Mouse (Mus musculus): ENCODE data around the gene Cks2.
"Not testable (repeated sequence)": the region's sequence is repeated elsewhere in the genome, so short reads cannot be mapped to it uniquely, and the experiment has no call there.

Cks2 gene

DNA sequence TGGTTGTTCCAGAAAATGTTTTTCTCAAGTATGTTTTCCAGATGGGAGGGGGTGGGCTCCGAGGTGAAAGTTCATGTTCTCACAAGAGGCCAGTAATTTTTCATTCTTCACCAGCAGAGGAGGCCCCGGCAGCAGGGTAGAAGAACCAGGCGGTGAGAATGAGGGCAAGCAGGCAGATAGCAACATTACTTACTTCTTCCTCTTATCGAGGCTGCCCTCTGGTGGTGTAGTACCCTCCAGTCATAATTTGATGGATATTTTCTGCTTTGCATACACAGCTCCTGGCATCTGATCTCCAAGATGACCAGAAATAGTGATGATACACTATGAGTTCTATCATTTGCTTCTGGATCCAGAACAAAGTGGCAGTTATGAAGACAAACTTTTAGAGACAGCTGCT is 6.1 kb upstream of the Cks2 start:
- DNase-seq (ENCODE audit: low read depth): peak; percentile 11

DNA sequence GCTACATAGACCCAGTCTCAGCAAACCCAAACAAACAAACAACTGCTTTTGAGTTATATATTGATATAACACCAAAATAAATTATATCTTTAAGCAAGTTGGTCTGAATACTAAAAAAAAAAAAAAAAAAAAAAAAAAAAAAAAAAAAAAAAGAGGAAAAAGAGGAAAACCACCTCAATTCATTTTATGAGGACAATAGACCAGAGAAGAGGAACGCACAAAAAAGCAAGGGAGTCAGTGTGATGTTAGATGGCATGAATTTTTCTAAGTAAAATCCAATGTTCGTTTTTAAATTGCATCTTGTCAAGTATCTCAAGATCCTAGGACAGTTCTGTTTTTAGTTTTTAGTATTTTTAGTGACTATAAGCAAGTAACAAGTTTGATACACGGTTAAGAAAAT is 3.6 kb upstream of the Cks2 start:
- DNase-seq (ENCODE audit: low read depth): no peak

DNA sequence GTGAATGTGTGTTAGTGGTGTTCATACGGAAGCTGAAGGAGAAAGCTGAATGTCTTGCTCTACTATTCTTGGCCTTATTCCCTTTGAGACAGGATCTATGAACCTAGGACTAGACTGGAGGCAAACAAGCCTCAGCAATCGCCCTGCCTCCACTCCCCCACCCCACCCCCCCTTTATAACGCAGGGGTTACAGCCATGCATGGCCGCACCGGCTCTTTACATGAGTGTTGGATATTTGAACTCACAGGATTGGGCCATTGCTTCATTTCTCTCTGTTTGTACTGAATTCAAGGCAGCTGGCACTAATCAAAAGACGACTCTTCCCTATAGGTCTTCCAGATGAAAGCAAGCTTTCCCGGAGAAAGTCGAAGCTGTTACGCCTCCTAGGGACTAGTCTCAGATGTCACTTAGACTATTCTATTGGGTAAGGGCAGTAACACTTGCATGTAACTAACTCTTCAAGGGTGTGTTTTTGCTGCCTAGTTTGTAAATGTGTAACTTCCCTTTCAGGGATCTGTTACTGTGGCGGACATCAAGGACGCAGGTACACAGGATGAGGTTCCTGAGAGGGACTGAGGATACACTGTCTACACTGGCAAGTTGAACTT is 2.8 kb upstream of the Cks2 start:
- no peak for DNase-seq (ENCODE audit: low read depth)

DNA sequence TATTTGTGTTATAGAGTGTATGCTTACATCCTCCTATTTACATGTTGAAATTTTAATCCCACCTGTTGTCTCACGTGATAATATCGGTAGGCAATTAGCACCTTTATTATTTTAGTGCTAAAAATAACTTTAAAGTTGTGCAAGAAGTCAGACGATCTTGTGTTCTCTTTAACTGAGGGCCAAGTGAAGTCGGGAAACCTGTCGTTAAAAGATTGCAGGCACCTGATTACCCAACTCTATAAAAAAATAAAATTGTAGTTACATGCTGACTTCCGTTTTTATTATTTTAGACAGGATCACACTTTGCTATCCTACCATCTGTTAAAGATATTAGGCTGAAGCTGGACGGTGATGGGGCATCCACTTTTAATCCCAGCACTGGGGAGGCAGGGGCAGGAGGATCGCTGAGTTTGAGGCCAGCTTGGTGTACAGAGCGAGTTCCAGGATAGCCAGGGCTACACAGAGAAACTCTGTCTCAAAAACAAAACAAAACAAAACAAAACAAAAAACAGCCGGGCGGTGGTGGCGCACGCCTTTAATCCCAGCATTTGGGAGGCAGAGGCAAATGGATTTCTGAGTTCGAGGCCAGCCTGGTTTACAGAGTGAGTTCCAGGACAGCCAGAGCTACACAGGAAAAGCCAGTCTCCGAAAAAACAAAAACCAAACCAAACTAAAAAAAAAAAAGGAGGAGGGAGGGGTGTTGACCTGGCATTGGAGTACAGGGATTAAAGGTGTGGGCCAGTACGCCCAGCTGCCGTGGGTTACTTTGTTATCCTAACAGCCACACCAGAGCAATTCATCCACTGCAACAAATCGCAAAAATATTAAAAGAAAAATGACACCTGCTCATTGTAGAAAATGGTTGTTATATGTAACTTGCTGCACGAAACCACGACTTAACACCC is 856 bp upstream of the Cks2 start:
- DNase-seq (ENCODE audit: low read depth): no peak

DNA sequence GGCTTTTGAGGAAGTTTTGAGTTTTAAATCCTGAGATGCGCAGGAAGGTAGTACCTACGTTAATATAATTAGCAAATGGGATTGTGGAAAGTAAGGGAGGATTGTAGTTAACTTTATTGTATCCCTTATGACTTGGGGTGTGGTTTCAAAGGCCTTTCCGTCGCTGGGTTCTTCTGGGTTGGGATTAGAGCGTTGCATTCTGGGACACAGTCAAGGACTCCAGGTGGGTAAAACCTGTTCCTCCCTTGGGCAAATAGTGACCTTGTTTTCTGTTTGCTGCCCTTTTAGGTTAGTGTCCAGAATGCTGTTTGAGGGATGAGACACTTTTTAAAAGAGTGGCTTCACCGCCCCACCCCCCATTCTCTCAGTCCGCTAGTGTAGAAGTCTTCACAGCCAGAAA is 840 bp downstream of the Cks2 start:
- DNase-seq (ENCODE audit: low read depth): peak; percentile 23

DNA sequence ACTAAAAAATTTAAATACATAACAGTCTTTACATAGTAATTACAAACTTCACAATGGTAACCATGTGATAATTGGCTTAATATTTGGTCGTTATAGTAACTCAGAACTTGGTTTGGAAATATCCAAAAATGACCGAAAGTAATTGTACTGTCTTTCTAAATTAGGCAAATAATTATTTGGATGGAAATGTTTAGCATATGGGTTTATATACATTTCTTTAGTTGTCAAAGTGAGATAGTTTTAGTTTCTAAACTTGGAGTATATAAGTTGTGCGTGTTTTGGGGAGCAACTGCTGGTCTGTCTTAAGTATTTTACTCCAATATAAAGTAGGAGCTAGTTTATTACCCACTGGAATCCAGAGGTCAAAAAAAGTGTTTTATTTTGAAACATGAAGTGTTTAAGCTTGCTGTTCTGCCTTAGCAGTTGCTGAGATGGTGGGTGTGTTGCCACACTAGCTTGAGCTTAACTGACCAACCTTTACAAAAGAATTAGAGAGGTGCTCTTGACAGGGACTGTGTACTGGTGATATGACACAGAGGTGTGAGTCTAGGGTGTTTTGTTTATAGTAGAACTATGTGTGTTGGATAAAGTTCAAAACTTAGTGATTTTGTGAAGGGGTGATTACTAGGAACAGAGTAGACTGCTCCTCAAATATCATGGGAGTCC is 1.5 kb downstream of the Cks2 start:
- DNase-seq (ENCODE audit: low read depth): no peak

DNA sequence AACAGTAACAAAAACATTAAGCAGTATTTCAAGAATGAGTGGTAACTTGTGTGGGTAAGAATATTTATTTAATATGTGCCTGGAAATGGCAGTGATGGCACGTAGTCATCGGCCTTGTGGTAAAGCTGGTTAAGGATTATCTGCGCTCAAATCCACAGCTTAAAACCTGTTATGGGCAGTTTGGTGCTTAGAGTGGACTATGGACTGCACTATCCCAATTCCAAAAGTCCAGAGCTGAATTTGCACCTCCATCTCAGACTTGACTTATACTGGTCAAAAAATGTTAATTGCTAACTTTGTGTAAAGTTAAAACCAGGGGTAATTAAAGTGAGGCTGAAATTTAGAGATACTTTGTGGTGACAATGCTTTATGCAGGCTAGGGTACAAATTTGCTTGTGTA is 2.7 kb downstream of the Cks2 start:
- DNase-seq (ENCODE audit: low read depth): peak; percentile 9

DNA sequence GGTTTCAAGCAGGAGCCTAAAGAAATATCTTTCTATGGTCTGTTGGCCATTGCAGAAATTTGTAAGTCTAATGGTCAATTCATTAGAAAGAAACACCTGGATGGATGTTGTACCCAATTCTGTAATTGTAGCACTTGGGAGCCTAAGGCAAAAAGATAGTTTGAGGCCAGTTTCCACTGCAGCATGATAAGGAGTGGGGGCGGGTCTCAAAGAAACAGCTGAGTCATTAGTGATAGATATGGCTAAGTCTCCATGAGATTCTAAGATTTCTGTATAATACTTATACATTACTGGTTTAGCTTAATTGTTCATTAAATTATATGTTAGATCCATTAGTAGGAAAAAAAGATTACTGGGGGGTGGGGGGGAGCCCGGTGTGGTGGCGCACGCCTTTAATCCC is 3.2 kb downstream of the Cks2 start:
- DNase-seq (ENCODE audit: low read depth): no peak

DNA sequence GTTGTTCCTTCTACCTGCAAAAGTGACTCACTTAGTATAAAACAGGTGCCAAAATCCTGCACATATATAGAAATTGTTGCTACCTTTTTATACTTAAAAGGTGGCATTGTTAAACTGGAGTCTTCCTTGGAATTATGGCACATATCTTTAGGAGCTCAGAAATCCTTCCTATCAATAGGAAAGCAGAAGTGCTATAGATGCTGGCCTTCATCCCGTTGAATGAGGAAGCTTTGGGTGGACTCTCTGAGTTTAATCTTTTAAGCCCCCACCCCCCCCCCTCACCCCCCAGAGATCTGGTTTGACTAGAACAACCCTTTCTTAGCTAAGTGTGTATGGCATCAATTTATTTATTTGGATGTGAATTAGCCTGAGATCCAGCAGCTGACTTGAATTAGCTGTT is 4.7 kb downstream of the Cks2 start:
- no peak for DNase-seq (ENCODE audit: low read depth)

DNA sequence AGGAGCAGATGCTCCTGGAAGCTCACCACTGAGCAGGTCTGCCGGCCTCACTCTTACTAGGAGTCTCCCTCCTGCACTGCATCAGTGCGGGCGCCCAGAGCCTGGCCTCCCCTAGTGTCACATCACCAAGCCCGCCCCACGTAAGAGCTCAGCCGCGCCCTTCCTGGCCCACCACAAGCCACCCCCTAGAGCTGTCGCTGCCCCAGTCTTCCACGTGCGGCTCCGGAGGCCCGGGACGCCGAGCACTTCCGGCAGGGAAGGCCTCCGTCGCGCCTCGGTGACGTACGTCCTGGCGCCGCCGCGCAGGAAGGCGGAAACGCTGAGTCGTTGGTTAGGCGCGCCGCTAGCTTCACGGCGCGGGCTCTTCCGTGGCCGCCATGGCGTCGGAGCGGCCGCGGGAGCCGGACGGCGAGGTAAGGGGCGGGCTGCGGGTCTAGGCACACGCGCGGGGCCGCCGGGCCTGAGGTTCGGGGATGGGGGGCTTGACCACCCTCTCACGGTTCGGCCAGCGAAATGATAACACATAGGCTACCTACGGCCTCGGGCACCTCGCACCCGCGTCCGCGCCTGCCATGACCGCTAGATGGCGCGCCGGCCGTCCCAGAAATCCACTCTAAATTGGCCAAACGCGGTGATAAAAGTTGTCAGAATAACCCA is 6.5 kb downstream of the Cks2 start, which contains the start of gene Secisbp2:
TSS of gene Secisbp2 (plus strand) at position 290 of the 657 bp plus-strand sequence.
- peak; percentile 95 for DNase-seq (ENCODE audit: low read depth)

DNA sequence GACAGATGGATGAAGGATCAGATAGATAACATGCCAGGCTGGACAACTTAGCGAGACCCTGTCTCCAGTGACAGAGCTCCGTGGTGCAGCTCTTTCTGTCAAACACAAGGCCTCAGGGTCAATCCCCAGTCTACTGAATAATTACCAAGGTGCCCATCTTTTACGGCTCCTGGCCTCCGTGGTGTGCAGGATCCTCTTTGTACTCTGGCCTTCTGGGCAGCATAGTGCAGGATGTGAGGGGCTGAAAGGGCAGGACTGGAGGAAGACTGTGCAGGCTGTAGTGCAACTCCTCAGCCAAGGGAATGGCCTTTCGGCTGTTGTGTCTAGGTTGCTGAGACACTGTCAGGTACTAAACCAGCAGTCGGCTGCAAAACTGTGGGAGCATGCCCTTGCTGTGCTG is 8.1 kb downstream of the Cks2 start:
- no peak for DNase-seq (ENCODE audit: low read depth)

DNA sequence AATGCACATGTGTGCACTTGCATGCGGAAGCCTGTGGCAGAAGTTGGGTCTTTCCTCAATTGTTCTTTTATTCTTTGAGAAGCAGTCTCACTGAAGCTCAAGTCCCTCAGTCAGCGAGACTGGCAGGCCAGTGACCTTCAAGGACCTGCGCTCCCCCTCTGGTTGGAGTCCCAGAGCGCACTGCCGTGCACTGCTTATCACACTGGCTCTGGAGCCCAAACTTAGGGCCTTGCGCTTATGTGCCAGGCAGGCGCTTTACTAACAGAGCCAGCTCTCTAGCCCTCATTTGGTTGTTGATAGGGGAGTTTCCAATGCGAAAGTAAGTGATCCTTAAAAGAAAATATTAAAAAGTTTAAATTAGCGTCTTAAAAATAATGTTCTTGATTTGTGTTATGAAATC is 8.9 kb downstream of the Cks2 start:
- DNase-seq (ENCODE audit: low read depth): no peak

DNA sequence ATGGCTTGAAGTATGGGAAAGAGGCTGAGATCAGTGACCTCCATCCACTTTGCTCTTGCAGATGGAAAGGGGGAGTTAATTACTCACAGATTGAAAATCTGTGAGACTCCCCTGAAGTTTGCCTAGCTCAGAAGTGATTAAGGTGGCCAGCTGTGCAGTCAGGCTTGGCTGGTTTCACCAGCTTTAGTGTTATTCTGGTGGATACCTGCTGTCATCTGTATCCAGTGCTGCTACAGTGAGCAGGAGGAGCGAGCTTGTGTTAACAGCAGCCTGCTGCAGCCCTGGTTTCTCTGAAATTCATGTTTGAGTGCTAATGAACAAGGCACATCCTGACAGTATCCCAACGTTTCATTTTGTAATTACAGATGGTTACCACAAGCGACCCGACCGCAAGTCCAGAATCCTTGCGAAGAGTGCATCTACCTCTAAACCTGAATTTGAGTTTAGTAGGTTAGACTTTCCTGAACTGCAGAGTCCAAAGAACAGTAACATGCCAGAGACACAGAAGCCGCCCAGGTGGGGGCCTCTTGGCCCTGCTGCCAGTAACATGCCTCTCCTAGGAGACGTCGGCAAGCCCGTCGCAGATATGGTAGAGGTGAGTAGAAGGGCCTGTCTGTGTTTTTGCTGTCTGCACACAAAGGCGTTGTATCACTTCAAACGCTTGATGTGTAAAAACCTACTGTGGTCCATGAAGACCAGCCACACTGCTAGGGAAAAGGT is 11.6 kb downstream of the Cks2 start:
- no peak for DNase-seq (ENCODE audit: low read depth)

DNA sequence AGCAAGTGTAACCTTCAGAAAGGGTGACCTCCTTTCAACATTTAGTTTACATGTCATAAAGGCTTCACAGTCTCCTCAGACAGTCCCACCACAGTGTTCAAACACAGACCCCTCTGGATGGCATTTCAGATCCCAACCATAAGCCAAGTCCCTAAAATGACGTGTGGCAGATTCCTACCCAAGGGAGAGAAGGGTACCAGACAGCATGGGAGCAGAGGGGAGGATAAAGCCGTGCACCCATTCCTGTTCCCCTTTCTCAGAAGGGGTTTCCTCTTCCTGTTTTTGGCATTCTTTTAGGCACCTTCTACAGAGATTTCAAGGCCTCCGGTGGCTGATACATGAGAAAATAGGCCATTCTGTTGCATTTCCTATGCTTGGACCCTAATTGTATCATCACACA is 13.1 kb downstream of the Cks2 start:
- no peak for DNase-seq (ENCODE audit: low read depth)

DNA sequence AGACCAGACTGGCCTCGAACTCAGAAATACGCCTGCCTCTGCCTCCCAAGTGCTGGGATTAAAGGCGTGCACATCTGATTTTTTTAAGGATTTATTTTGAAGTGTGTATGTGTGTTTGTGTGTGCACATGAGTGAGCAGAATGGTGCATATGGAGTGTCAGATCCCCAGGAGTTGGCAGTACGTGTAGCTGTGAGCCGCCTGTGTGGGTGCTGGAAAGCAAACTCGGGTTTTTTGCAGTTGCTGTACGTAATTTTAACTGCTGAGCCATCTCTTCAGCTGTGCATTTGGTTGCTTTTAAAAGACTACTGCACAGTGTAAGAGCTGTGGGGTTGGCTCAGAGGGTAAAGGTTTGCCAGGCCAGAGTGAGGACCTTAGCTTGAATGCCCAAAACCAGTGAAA is 14.5 kb downstream of the Cks2 start:
- DNase-seq (ENCODE audit: low read depth): no peak

DNA sequence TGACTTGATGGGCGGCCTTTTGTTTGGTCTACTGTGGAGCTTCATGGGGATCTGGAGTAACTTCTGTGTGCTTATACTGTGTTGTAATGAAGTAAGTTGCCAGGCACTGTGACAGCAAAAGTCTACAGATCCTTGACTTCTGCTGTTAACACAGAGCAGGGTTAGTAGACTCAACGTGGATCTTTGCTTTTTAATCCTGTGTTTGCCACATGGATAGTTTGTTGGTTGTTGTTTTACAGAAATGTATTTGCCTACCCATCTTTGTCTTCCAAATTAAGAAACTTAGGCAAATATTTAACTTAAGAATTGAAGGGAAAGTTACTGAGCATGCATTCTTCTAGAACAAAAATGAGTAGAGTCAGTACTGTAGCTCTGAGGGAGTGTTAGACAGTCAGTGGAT is 18.5 kb downstream of the Cks2 start:
- no peak for DNase-seq (ENCODE audit: low read depth)

DNA sequence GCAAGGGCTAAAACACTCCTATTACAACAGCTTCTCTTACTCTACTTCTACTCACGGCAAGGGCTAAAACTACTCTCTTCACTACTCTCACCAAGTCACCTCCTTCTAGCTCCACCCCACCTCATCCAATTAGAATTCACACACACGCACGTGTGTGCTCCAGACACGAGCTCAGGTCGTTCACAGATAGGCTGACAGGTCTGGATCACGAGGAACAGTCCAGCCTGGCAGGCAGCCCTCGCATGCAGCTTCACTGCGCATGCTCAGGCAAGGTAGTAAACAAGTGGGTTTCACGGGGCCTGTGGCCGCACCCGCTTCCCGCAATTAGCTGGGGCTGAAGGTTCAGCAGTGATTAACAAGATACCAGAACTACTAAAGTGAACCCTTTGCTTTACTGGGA is 23.2 kb downstream of the Cks2 start:
- DNase-seq (ENCODE audit: low read depth): not testable (repeated sequence)

DNA sequence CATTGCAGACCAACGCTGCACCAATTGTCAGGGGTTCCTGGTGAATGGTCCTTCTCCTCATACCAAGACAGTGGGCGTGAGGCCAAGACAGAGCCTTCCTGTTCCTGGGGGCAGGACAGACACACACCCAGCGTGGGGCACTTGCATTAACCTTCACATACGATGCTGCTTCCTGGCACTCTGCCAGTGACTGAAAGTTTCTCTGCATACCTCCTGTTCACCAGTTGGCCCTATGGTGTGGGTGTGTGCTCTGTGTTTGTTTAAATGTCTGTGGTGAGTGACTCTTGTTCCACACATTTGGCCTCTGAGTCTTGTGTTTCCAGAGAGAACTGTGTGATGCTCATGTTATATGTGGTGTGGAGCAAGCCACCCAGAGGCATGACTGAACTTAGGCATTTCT is 31.6 kb downstream of the Cks2 start:
- peak; percentile 42 for DNase-seq (ENCODE audit: low read depth)

DNA sequence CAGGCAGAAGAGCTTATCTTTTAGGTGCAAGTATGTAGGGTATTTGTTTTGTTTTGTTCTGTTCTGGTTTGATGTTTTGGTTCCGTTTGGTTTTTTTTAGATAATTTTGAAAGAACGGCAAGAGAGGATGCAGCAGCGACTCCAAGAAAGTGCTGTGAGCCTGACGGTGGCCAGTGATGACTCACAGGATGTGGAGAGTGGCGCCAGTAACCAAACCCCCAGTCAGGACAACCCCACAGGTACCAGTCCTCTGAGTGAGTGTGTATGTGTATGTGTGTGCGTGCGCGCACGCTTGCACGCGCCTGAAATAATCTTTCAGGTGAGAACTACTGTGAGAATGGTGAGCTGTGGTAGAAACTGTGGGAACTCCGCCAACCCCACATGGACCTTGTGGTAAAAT is 32.0 kb downstream of the Cks2 start:
- no peak for DNase-seq (ENCODE audit: low read depth)

DNA sequence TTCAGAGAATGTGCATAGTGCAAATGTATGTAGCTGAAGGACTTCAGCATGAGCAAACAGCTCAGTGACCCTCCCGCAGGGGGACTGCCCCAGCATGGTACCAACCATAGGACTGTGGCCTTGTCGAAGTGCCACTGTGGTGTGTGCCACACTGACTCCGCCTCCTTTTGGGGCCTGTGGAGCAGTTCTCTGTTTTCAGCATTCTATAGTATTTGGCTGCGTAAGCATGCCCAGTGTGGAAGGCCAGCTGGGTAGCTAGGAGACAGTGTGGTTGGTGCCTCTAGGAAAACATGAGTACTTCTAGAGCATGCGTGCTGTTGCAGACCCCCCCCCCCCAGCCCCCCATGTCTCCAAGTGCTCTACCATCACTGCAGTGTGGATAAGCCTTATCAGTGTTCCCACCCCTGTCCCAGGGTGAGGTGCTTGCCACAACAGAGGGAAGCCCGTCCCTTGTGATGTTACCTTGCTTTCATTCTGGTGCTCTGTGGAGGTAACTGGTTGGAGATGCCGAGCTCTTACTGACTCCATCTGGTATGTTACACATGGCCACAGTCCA is 32.7 kb downstream of the Cks2 start:
- no peak for DNase-seq (ENCODE audit: low read depth)

DNA sequence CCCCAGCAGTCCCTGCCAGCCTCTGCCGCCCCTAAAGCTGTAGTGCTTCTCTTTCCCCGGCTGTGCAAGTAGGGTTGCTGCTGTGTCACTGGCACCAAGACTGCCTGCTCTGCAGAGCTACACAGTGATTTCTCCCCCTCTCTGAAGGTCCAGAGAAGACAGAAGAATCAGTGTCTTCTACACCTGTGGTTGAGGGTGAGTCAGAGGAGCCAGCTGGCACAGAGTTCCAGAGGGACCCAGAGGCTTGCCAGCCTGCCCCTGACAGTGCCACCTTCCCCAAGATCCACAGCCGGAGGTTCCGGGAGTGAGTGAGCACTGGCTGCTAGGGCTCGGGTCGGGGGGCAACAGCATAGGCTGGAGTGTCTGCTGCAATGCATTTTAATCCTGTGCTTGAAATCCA is 33.7 kb downstream of the Cks2 start:
- DNase-seq (ENCODE audit: low read depth): no peak

DNA sequence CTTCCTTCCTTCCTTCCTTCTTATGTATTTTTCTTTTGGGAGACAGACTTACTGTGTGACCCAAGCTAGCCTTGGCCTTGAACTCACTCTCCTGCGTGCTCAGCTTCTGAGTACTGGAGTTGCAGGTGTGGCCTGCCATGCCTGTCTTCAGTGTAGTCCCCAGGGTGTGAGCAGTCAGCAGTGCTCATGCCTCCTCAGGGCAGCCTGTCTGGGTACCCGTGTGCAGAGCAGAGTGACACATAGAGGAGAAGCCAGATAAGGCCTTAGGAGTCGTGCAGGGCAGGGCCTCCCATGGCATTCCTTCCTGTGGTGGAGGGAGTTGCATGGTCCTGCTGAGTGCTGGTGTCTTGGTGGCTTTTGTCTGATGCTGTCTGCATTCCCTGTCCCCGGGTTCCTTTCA is 34.3 kb downstream of the Cks2 start:
- DNase-seq (ENCODE audit: low read depth): no peak
